Mouse (Mus musculus): ENCODE results near the gene Ndufs3. TPM values are rescaled to one million over a fixed set of nuclear protein-coding genes. Genes with fewer than 3 reads are reported as not detected.

The Ndufs3 gene
- polyA plus RNA-seq, 1 experiment = 11.4 TPM

DNA sequence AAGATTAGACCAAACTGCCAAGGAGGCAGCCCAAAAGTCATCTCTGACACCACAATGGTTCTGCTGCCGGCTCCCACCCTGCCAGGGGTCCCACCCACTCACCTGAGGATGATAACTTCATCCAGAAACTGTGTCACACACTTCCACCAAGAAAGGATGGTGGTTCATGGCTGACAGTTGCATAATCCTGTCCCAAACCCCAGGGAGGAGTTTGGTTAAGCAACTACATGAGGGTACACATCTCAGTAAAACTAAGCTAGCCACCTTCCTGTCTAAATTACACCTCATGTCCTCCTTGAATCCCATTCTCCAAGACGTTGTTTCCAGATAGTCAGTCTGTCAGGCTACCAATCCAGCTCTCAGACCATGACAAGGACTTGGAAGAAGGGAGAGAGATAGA is 27.6 kb upstream of the Ndufs3 start:
- no peaks in the 10 kb centered on the region for H3K9me3 ChIP-seq (ENCODE audit: control insufficient read depth, low read length)
- TF ChIP-seq TAL1 (IDR thresholded peaks at IDR 0.05; ENCODE audit: low read length) = no peak
- TF ChIP-seq GATA1 (IDR thresholded peaks at IDR 0.05; ENCODE audit: low read length) = no peak
- peaks cover 25% of the 10 kb centered on the region for H3K27me3 ChIP-seq (ENCODE audit: control insufficient read depth)
- H3K4me3 ChIP-seq (replicated peaks) = no peak overlapping the region
- no peaks in the 10 kb centered on the region for H3K36me3 ChIP-seq (ENCODE audit: control insufficient read depth)
- H3K4me1 ChIP-seq (ENCODE audit: control insufficient read depth) = peaks cover 6% of the 10 kb centered on the region

GRCm38 (mm10) chr2:90931829-90932228 is 27.2 kb upstream of the Ndufs3 start:
- no peak for TF ChIP-seq GATA1 (IDR thresholded peaks at IDR 0.05; ENCODE audit: low read length)
- TF ChIP-seq TAL1 (IDR thresholded peaks at IDR 0.05; ENCODE audit: low read length) = no peak
- H3K4me3 ChIP-seq (replicated peaks) = no peak overlapping the region
- H3K4me1 ChIP-seq (ENCODE audit: control insufficient read depth) = peaks cover 6% of the 10 kb centered on the region
- H3K27me3 ChIP-seq (ENCODE audit: control insufficient read depth) = peaks cover 25% of the 10 kb centered on the region
- H3K36me3 ChIP-seq (ENCODE audit: control insufficient read depth) = no peaks in the 10 kb centered on the region
- H3K9me3 ChIP-seq (ENCODE audit: control insufficient read depth, low read length) = no peaks in the 10 kb centered on the region

DNA sequence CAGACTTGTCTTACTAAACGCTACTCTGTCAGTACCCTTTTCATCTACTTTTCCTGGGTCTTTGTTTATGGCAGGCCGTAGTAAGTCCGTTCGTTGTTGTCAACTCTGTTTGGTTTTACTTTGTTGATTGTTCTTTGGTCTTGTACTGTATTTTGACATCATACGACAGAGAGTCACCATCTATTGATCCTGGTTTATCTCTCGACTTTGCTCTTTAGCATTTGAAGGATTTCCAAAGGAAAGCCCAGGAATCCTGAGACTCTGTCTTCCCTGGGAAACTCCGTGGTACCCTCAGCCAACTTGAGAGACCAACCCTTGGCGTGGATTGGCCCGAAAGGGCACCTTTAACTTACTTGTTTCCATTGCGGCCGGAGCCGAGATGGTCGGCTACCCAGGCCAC is 23.9 kb upstream of the Ndufs3 start:
- H3K9me3 ChIP-seq (ENCODE audit: control insufficient read depth, low read length) = no peaks in the 10 kb centered on the region
- no peak for TF ChIP-seq TAL1 (IDR thresholded peaks at IDR 0.05; ENCODE audit: low read length)
- no peak for TF ChIP-seq GATA1 (IDR thresholded peaks at IDR 0.05; ENCODE audit: low read length)
- peaks cover 23% of the 10 kb centered on the region for H3K27me3 ChIP-seq (ENCODE audit: control insufficient read depth)
- H3K4me1 ChIP-seq (ENCODE audit: control insufficient read depth) = no peaks in the 10 kb centered on the region; the same call in 1 of the 2 replicates
- H3K36me3 ChIP-seq (ENCODE audit: control insufficient read depth) = no peaks in the 10 kb centered on the region
- H3K4me3 ChIP-seq (replicated peaks) = no peak overlapping the region

DNA sequence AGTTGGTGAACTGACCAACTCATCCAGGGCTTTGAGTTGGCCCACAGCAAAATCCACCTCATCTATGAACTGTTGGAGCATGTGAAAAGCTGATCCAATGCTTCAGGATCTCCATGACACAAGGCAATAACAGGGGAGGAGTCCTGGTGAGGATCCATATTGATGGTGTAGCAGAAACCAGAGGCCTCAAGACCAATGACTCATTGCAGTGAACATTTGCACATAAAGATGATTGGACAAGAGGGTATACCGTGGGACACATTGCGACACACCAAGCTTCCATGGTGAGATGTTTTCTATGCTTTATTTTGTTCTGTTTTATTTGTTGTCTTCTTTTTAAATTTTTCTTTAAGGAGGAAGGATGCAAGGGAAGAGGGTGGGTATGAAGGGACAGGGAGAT is 18.0 kb upstream of the Ndufs3 start:
- no peaks in the 10 kb centered on the region for H3K9me3 ChIP-seq (ENCODE audit: control insufficient read depth, low read length)
- TF ChIP-seq GATA1 (IDR thresholded peaks at IDR 0.05; ENCODE audit: low read length) = no peak
- TF ChIP-seq TAL1 (IDR thresholded peaks at IDR 0.05; ENCODE audit: low read length) = no peak
- no peak overlapping the region for H3K4me3 ChIP-seq (replicated peaks)
- H3K27me3 ChIP-seq (ENCODE audit: control insufficient read depth) = peaks cover 7% of the 10 kb centered on the region
- H3K36me3 ChIP-seq (ENCODE audit: control insufficient read depth) = no peaks in the 10 kb centered on the region
- H3K4me1 ChIP-seq (ENCODE audit: control insufficient read depth) = peaks cover 10% of the 10 kb centered on the region

DNA sequence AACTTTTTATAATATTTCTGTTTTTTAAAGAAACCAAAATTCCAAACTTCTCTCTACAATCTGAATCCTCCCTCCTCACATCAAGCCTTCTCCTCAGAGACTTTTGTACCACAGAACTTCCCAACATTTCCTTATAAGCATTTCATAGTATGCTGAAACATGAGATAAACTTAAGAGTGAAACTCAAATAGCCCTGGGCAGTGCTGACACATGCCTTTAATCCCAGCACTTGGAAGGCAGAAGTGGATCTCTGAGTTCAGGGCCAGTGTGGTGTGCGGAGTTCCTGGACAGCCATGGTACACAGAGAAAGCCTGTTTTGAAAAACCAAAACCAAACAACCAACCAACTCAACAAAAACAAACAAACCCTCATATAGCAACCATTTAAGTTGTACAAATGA is 16.6 kb upstream of the Ndufs3 start:
- H3K4me1 ChIP-seq (ENCODE audit: control insufficient read depth) = peaks cover 23% of the 10 kb centered on the region

GRCm38 (mm10) chr2:90917999-90918698 is 13.5 kb upstream of the Ndufs3 start:
- H3K36me3 ChIP-seq (ENCODE audit: control insufficient read depth) = peaks cover 21% of the 10 kb centered on the region
- no peak for TF ChIP-seq TAL1 (IDR thresholded peaks at IDR 0.05; ENCODE audit: low read length)
- no peak for TF ChIP-seq GATA1 (IDR thresholded peaks at IDR 0.05; ENCODE audit: low read length)
- H3K9me3 ChIP-seq (ENCODE audit: control insufficient read depth, low read length) = no peaks in the 10 kb centered on the region
- H3K4me1 ChIP-seq (ENCODE audit: control insufficient read depth) = peaks cover 36% of the 10 kb centered on the region
- no peaks in the 10 kb centered on the region; the same call in 1 of the 2 replicates for H3K27me3 ChIP-seq (ENCODE audit: control insufficient read depth)
- peak overlapping the region; percentile 74 for H3K4me3 ChIP-seq (replicated peaks)

More for the DNA sequence above, 16.6 kb upstream of the Ndufs3 start:
- Histone ChIP-seq H3K4me3 (replicated peaks) (no peak overlapping the region), H3K36me3 (ENCODE audit: control insufficient read depth) (no peaks in the 10 kb centered on the region), H3K27me3 (ENCODE audit: control insufficient read depth) (peaks cover 7% of the 10 kb centered on the region), H3K9me3 (ENCODE audit: control insufficient read depth, low read length) (no peaks in the 10 kb centered on the region)
- TF ChIP-seq TAL1 (IDR thresholded peaks at IDR 0.05; ENCODE audit: low read length) (no peak), GATA1 (IDR thresholded peaks at IDR 0.05; ENCODE audit: low read length) (no peak)

DNA sequence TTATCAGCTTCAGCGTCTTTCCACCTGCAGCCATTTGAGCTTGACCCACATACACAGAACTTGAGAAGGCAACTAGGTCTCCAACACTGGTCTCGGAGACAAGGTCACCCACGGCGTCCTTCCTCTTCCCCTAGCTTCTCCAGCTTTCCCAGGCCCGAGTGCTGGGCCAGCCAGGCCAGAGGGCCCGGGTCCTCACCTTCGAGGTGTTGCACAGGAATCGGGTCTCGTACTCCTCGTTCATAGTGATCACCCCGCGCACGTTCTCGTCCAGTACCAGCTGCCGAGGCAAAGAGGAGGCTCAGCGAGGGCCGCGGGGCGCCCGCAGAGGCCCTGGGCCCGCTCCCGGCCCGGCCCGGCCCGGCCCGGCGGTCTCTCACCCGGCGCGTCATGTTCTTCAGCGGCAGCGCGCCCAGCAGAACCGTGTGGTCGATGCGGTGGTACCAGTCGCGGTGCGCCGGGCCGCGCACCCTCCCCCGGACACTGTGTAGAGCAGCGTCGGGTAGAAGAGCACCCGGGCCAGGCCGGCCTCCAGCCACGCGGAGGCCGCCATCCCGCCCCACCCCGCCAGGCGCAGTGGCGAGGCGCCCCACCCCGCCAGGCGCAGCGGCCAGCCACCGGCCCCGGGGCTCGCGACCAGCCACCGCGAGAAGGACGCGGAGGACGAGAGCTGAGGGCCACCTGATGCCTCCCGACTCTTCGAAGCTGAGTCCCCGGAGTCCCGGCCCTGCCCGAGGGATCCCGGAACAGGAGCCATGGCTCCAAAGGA is 12.8 kb upstream of the Ndufs3 start:
- peaks cover 29% of the 10 kb centered on the region for H3K36me3 ChIP-seq (ENCODE audit: control insufficient read depth)
- peaks cover 36% of the 10 kb centered on the region for H3K4me1 ChIP-seq (ENCODE audit: control insufficient read depth)
- peak overlapping the region; percentile 74 for H3K4me3 ChIP-seq (replicated peaks)
- TF ChIP-seq TAL1 (IDR thresholded peaks at IDR 0.05; ENCODE audit: low read length) (no peak), GATA1 (IDR thresholded peaks at IDR 0.05; ENCODE audit: low read length) (no peak)
- H3K9me3 ChIP-seq (ENCODE audit: control insufficient read depth, low read length) = no peaks in the 10 kb centered on the region
- H3K27me3 ChIP-seq (ENCODE audit: control insufficient read depth) = no peaks in the 10 kb centered on the region; the same call in 1 of the 2 replicates

GRCm38 (mm10) chr2:90916560-90917232 is 12.1 kb upstream of the Ndufs3 start:
- Histone ChIP-seq H3K4me3 (replicated peaks) (peak overlapping the region; percentile 74), H3K27me3 (ENCODE audit: control insufficient read depth) (no peaks in the 10 kb centered on the region), H3K9me3 (ENCODE audit: control insufficient read depth, low read length) (no peaks in the 10 kb centered on the region), H3K36me3 (ENCODE audit: control insufficient read depth) (peaks cover 34% of the 10 kb centered on the region), H3K4me1 (ENCODE audit: control insufficient read depth) (peaks cover 36% of the 10 kb centered on the region)
- TF ChIP-seq TAL1 (IDR thresholded peaks at IDR 0.05; ENCODE audit: low read length) (no peak), GATA1 (IDR thresholded peaks at IDR 0.05; ENCODE audit: low read length) (no peak)

DNA sequence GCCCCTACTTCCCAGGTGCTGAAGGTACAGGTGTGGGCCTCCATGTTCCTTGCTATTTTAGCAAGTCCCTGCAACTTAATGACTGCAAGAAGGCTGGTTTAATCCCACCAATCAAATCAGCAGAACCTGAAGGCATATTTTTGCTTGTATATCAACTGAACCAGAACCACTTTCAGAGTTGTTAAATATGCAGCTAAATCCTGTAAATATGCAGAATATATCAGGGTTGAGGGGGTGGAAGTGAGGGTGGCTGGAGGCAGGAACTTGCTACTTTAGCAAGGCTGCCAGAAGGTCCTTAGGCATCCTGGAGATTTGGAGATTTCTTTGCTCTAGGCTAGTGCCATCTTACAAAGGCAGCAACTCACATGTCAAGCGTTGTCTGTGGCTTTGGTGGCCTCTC is 10.9 kb upstream of the Ndufs3 start:
- peaks cover 36% of the 10 kb centered on the region for H3K4me1 ChIP-seq (ENCODE audit: control insufficient read depth)
- H3K9me3 ChIP-seq (ENCODE audit: control insufficient read depth, low read length) = no peaks in the 10 kb centered on the region
- TF ChIP-seq TAL1 (IDR thresholded peaks at IDR 0.05; ENCODE audit: low read length) (no peak), GATA1 (IDR thresholded peaks at IDR 0.05; ENCODE audit: low read length) (no peak)
- H3K36me3 ChIP-seq (ENCODE audit: control insufficient read depth) = peaks cover 46% of the 10 kb centered on the region
- H3K4me3 ChIP-seq (replicated peaks) = no peak overlapping the region
- no peaks in the 10 kb centered on the region for H3K27me3 ChIP-seq (ENCODE audit: control insufficient read depth)

Measured in erythroblast, embryonic 14.5 days (primary cell).